Mouse (Mus musculus) T-helper 17 cell (primary cell): ENCODE results near the gene Opn4.

ENCODE experiments used
- in situ Hi-C, 2 experiments: fragments of 300-600 bp; cut with MboI, MseI; formaldehyde crosslinking; loops; 1 replicate in 1 of 2; 2 replicates in 1 of 2; pipeline ENCODE4 v1.15.1; 2025; ENCODE audit warnings: high pct_unique_total_duplicates in 2 of 2

Opn4 gene

DNA sequence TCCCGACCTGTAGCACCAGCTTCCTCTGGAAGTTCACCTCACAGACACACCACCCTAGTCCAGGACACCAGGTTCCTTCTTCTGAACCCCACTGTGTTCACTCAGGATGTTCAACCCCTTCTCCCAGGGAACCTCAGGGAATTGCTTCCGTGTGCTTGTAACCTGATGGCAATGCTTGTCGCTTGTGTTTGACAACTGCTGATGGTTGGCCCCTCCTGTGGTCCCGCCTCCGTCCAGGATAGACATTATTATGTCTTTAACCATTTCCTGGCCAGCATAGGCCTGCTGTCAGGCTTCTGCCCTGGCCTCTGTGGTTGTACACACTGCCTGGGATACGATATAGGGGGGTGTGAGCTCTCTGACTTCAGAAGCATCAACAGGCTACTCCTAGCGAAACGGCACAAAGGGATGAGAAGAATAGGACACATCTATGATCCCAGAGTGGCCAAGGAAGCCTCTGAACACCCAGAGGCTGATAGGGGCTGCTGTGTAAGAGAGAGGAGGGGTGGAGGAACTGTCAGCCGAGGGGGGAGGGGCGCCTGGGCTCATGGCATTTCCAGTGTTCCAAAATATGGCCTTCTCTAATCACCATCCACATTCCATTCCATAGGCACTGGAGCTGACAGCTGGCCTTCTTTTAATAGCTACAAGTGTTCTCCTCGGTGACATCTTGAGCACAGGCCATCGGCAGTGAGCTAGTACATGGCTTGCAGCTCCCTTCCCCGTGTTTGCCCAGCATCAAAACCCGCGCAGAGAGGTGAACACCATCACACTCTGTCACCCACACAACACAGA, 8.0 kb downstream of the Opn4 start:
- in situ Hi-C loops = no loop called here

DNA sequence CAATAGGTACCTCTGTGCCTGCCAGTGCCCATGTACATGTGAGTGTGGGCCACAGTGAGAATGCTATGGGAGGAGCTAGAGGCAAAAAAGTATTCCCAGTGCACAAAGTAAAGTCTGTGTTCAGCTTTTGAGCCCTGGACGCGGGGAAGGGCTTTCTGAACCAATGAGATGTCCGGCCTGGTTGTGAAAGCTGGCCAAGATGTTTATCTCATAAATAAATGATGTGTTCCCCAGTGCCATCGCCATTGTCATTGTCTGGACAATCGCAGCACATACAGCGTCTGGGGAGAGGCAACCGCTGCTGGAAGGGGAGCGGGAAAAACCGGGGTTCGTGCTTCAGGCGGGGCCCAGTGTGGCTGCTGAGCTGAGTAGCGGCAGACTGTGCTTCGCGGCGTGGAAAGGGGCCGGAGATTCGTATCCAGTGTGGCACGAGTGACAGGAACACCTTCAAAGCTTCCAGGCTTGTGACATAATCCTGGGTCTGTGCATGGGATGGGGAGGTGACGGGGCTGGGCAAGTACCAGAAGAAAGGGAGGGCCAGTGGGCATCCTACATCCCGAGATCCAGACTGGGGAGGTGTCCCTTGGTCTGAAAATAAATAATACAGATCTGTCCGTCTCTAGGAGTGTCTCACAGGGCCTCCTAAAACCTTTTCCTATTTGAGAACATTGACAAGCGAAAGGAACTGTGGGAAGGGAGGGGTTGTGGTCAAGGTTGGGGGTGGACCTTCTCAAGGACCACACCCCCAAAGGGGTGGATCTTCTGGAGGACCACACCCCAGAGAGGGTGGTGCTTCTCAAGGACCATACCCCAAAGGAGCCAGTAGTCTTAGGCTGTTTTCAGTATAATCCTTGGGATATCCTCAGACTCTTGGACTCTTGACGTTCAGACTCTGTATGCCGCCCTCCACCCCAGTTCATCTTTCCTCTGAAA, 8.9 kb downstream of the Opn4 start:
- in situ Hi-C loops = no loop called here

GRCm38 (mm10) chr14:34590017-34590570, 9.8 kb downstream of the Opn4 start:
- in situ Hi-C loops = no loop called here

DNA sequence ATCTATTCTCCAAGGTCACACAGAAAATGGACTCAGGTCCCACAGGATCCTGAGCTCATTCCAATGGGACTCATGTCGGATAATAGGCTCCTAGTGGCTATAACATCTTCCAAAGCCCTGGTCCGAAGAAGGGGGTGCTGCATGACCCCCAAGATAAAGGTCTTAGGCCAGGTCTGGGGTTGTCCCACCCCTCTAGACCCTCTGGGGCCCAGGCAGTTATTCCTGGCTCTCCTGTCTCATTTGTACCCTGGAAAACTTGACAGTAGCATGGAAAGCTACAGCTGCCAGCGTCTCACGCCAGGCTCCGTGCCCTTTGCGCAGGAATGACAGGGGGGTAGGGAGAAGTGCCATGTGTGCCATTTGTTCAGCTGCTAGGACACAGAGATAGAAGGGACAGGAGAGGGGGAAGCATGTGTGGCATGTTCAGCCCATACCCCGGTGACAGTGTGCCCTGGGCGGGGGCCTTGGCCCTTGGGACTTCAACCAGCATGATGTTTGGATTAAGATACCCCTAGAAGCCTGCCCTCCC, 10.7 kb downstream of the Opn4 start:
- in situ Hi-C loops = loop anchor here in 1 of 2 experiments (10.0 kb wide), 1 partner anchor 484 kb away; the partner anchor contains the start of gene A630023A22Rik

DNA sequence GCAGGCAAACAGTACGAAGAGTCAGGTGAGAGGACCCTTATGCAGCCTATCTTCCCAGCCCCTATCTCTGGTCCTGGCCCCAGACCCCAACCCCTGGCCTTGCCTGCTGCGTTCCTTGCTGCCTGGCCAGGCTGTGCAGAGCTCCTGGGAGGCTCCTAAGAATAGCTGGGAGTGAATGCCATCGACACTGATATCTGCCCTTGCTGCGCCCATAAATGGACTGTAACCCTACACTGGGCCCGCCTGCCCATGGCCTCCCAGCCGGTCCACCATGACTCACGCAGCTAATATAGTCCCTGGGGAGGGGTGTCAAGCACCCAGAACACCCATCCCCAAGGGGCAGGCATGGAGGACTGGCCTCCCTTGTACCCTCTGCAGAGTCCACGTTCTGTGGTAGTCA, 11.4 kb downstream of the Opn4 start, which contains the start of gene Ldb3:
Gene Ldb3, minus strand, starts transcription at position 185 of the 400 bp plus-strand sequence.
- in situ Hi-C loops = loop anchor here in 1 of 2 experiments (10.0 kb wide), 1 partner anchor 484 kb away; the partner anchor contains the start of gene A630023A22Rik

DNA sequence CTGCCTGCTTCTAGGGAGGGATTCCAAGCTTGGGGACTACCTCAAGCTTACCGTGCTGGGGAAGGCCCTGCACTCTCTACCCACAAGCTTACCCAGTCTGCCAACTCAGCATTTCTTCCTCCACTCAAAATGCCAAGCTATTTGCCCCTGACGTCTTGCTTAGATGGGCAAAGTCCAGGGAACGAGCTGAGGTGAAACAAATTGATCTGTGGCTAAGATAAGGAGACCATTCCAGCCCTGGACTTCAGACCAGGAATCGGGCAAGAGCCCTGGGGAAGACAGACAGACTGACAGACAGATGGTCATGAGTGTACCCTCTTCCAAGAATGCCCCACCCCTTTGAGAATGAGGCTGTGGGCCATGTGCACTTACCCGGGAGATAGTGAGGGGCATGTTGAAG, 11.9 kb downstream of the Opn4 start:
- in situ Hi-C loops = loop anchor here in 1 of 2 experiments (10.0 kb wide), 1 partner anchor 483 kb away; the partner anchor contains the start of gene A630023A22Rik

- in situ Hi-C loops = loop anchor here in 1 of 2 experiments (10.0 kb wide), 1 partner anchor 482 kb away; the partner anchor contains the start of gene A630023A22Rik
Measured at GRCm38 (mm10) chr14:34586871-34587270, 13.1 kb downstream of the Opn4 start.

GRCm38 (mm10) chr14:34585358-34586105, 14.4 kb downstream of the Opn4 start:
- in situ Hi-C loops = loop anchor here in 1 of 2 experiments (10.0 kb wide), 1 partner anchor 481 kb away; the partner anchor contains the start of gene A630023A22Rik

- in situ Hi-C loops = loop anchor here in 1 of 2 experiments (10.0 kb wide), 1 partner anchor 478 kb away; the partner anchor contains the start of gene A630023A22Rik
Measured at GRCm38 (mm10) chr14:34582740-34583427, 17.1 kb downstream of the Opn4 start.

DNA sequence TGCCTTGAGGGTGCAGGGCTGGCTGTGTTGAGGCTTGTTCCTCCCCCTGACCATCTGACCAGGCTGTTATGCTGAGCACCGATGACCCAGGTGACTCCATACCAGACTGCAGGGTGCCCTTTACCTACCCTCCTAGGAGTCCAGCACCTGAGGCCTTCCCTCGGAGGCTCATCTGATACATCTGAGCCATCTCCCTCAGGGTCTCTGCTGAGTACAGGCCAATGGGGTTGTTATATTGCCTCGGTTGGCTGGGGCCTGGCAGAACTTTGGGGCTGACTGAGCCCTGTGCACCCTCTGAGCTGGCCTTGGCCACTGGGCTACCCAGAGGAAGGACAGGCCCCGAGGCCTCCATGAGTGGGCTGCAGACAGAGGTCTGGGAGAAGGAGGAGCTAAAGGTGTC, 23.1 kb downstream of the Opn4 start:
- in situ Hi-C loops = loop anchor here in 1 of 2 experiments (10.0 kb wide), 4 partner anchors 152 to 492 kb away; partner anchors contain the start of gene Anxa8

DNA sequence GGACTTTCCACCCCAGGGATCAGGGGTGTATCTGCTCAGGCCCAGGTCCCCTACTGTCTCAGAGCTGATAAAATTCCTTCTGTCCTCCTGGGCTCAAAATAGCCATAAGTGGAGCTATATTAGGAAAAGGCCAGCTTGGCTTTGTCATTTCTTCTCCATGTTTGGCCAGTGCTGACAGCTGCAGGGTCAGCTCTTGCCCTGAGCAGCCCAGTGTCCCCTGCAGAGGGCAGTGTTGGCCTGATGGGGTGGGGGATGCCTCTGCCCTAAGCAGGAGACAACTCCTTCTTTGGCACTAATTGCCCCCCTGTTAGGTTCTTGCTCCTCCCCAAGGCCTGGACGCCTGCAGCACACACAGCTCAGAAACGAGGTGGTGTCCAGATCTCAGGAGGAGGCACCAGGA, 25.9 kb downstream of the Opn4 start:
- in situ Hi-C loops = loop anchor here in 1 of 2 experiments (5.0 to 10.0 kb wide), 5 partner anchors 149 to 489 kb away; partner anchors contain the start of gene Anxa8

DNA sequence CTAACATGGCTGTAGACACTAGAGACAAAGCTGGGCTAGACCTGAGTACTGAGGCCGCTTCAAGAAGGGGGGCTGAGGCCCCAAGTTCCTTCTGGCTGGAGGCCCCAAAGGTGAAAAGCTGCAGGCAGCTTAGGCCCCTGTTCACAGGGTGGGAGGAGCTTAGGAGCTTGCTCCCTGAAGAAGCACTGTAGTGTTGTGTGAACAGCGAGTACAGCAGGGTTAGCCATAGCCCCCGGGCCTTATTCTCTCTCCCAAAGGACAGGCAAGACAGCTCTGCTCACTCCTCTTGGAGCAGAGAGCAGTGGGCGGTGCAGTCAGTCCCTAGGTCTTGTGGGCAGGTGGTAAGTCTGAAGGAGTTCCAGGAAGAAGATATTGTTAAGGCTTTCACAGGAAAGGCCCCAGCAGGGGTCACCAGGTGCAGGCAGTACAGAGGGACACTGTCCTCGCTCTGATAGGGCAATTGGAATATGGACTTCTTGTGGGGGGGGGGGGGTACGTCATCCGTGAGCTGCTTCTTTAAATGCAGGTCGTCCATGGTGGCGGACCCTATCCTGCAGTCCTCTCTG, 26.5 kb downstream of the Opn4 start:
- in situ Hi-C loops = loop anchor here in 1 of 2 experiments (5.0 to 10.0 kb wide), 5 partner anchors 149 to 489 kb away; partner anchors contain the start of gene Anxa8

GRCm38 (mm10) chr14:34571610-34572387, 28.1 kb downstream of the Opn4 start:
- in situ Hi-C loops = loop anchor here in 1 of 2 experiments (5.0 to 10.0 kb wide), 5 partner anchors 147 to 487 kb away; partner anchors contain the start of gene Anxa8

DNA sequence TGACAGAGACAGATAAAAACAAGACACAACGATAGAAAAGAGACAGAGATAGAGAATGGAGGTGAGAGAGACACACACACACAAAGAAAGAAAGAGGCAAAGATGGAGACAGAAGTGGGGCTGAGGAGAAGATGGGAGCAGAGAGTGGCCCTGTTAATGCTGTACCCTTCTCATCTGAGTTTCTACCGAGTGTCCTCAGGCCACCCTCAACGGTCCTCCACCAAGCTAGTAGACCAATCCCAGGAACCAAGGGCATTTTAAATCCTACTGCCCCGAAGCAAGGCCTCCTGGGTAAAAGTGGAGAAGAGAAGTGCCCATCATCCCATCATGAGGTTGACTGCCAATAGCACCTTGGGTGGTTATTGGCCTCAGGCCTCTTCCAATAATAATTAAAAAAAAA, 29.0 kb downstream of the Opn4 start:
- in situ Hi-C loops = loop anchor here in 1 of 2 experiments (5.0 to 10.0 kb wide), 5 partner anchors 146 to 486 kb away; partner anchors contain the start of gene Anxa8

DNA sequence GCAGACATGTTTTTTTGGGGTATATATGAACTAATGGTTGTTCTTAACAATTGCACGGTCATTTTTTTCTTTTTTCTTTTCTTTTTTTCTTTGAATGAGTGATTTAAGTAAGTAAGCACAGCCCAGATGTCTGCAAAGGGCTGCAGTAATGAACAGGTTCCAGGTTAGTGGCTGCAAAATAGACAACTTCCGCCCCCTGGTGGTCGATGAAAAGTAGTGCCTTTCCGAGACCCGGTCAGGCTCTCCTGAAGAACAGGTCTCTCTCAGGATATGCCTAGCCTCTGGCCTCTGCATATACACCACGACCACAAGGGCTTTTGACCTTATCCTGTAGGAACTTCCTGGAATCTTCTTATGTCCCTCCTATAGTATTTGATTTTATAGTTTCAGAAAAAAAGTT, 29.6 kb downstream of the Opn4 start:
- in situ Hi-C loops = loop anchor here in 1 of 2 experiments (5.0 to 10.0 kb wide), 5 partner anchors 145 to 485 kb away; partner anchors contain the start of gene Anxa8

DNA sequence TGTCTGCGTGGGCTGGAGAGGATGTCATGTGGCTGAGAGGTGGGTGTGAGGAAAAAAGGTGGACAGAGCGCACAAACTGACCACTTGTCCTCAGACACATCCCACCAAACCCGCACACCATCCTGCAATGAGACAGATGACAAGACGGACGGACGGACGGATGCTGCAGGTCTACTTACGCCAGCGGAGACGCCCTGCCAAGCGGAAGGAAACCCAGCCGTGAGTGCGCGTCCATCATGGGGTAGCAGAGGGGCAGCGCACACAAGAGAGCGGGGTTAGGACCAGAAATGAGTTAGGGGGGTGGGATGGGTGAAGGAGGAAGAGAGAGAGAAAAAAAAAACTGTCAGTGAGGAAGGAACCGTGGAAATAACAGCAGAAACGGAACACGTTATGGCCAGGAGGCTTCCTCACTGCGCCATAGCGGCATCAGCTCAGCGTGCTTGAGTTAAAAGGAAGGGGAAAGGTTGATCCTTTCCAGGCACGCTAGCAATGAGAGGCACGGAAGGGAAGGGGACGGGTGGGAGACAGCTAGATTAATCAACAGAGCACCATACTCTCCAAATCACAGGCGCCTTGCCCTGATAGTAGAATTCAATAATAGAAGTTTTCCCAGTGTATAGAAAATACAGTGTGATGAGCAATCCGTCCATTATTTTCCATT, 30.3 kb downstream of the Opn4 start:
- in situ Hi-C loops = loop anchor here in 1 of 2 experiments (5.0 to 10.0 kb wide), 5 partner anchors 145 to 485 kb away; partner anchors contain the start of gene Anxa8

DNA sequence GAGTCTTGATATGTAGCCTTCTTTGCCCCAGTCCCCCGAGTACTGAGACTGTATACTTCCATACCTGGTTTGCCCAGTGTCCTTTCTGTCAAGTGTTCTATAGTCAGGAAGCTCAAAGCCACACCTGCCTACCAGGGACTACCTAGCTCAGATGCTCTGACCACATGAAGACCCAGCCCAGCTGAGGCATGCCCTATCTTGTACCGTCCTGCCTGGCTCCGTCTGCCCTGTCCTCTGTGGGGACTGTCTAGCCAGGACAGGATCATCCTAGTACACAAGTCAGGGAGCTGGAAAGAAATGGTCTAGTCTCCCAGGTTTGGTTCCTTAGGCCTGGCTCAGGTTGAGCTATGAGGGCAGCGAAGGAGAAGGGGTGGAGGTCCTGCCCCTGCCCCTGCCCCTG, 31.3 kb downstream of the Opn4 start:
- in situ Hi-C loops = no loop called here
